ENCODE assay signal across 16 mouse cellular contexts in genomic region chr15:36974614-36975255, GRCm38 (mm10). TPM values are rescaled to one million over a fixed set of nuclear protein-coding genes. Genes with fewer than 3 reads are reported as not detected.
DNase-seq lines count a peak whose midpoint lies in the region; ATAC-seq and TF ChIP-seq lines count a peak whose summit lies in the region.
"Had no signal": no experiment of that assay in that cellular context is flagged by ENCODE, and none has a peak within 500 bp of the region (broad histone marks: within the 10 kb centered on the region; RNA-seq: fewer than 3 reads in every experiment).

No protein-coding gene starts in this region.

- WGBS in embryonic facial prominence, embryonic 14.5 days: 50% methylated on average over 6 of the region's 6 CpGs
- WGBS in embryonic facial prominence, embryonic 10.5 days: 72% methylated on average over 6 of the region's 6 CpGs
- 26% methylated on average over 6 of the region's 6 CpGs for WGBS in liver, embryonic 11.5 days
- WGBS in stomach, embryonic 15.5 days: 44% methylated on average over 6 of the region's 6 CpGs

- TF ChIP-seq CTCF in layer of hippocampus, adult 2 months (conservative IDR thresholded peaks at IDR 0.05): no peak

- DNase-seq in embryonic facial prominence, embryonic 14.5 days (ENCODE audit: low spot score): no peak
- no peak for DNase-seq in embryonic facial prominence, embryonic 10.5 days (ENCODE audit: low spot score)
- DNase-seq in layer of hippocampus, adult 2 months (ENCODE audit: low spot score in 2 of 2): no peak
- no peak for DNase-seq in layer of hippocampus, adult 9-10 months (ENCODE audit: low spot score)
- DNase-seq in liver, embryonic 11.5 days (ENCODE audit: low spot score): no peak
- DNase-seq in frontal cortex, adult 2 months (ENCODE audit: extremely low spot score in 1 of 2, low spot score in 1 of 2): no peak
- no peak for DNase-seq in kidney, postnatal 4 days
- DNase-seq: adrenal gland, postnatal 14 days; cerebellum, adult 9-11 months; gastrocnemius, postnatal 25 days; kidney, adult 9 months; lung, embryonic 14.5 days; thymus, postnatal 14 days had no signal

- H3K36me3 ChIP-seq in embryonic facial prominence, embryonic 14.5 days (ENCODE audit: control insufficient read depth, insufficient read depth, low read length): no peaks in the 10 kb centered on the region
- H3K36me3 ChIP-seq in embryonic facial prominence, embryonic 10.5 days (replicated peaks): no peaks in the 10 kb centered on the region
- H3K36me3 ChIP-seq in liver, embryonic 11.5 days (ENCODE audit: control insufficient read depth, insufficient read depth, low read length): no peaks in the 10 kb centered on the region
- no peaks in the 10 kb centered on the region for H3K36me3 ChIP-seq in stomach, embryonic 15.5 days
- H3K36me3 ChIP-seq: hindbrain, embryonic 15.5 days; midbrain, embryonic 12.5 days had no signal

- H3K4me2 ChIP-seq in embryonic facial prominence, embryonic 14.5 days (ENCODE audit: low read depth, low read length): no peak overlapping the region
- no peak overlapping the region for H3K4me2 ChIP-seq in liver, embryonic 11.5 days
- H3K4me2 ChIP-seq in stomach, embryonic 15.5 days: no peak overlapping the region
- H3K4me2 ChIP-seq: hindbrain, embryonic 15.5 days; lung, embryonic 14.5 days; midbrain, embryonic 12.5 days had no signal

- H3K27me3 ChIP-seq in embryonic facial prominence, embryonic 14.5 days (replicated peaks; ENCODE audit: control insufficient read depth, insufficient read depth, low read length): no peaks in the 10 kb centered on the region
- H3K27me3 ChIP-seq in embryonic facial prominence, embryonic 10.5 days (replicated peaks; ENCODE audit: low read depth, poor library complexity, severe bottlenecking): no peaks in the 10 kb centered on the region
- H3K27me3 ChIP-seq in liver, embryonic 11.5 days (replicated peaks; ENCODE audit: control insufficient read depth, insufficient read depth, low read length): no peaks in the 10 kb centered on the region
- no peaks in the 10 kb centered on the region for H3K27me3 ChIP-seq in stomach, embryonic 15.5 days (replicated peaks)
- H3K27me3 ChIP-seq: hindbrain, embryonic 15.5 days; midbrain, embryonic 12.5 days had no signal

- ATAC-seq in embryonic facial prominence, embryonic 14.5 days (ENCODE audit: low read depth): peak; percentile 33; the same call in 1 of the 2 replicates
- ATAC-seq in liver, embryonic 11.5 days (replicated peaks; ENCODE audit: low FRiP score): peak; percentile 65
- ATAC-seq in stomach, embryonic 15.5 days (ENCODE audit: insufficient read depth, low FRiP score, low read depth): peak; percentile 27; the same call in 1 of the 2 replicates

- no peak overlapping the region for H3K9ac ChIP-seq in embryonic facial prominence, embryonic 14.5 days (ENCODE audit: low read depth, low read length)
- no peak overlapping the region for H3K9ac ChIP-seq in liver, embryonic 11.5 days (ENCODE audit: low read depth, low read length)
- H3K9ac ChIP-seq in stomach, embryonic 15.5 days: no peak overlapping the region
- H3K9ac ChIP-seq: hindbrain, embryonic 15.5 days; lung, embryonic 14.5 days; midbrain, embryonic 12.5 days had no signal

- H3K9me3 ChIP-seq in embryonic facial prominence, embryonic 14.5 days (ENCODE audit: control insufficient read depth, low read length): no peaks in the 10 kb centered on the region
- no peaks in the 10 kb centered on the region for H3K9me3 ChIP-seq in embryonic facial prominence, embryonic 10.5 days
- no peaks in the 10 kb centered on the region for H3K9me3 ChIP-seq in liver, embryonic 11.5 days (ENCODE audit: control insufficient read depth, low read length)
- no peaks in the 10 kb centered on the region for H3K9me3 ChIP-seq in stomach, embryonic 15.5 days
- H3K9me3 ChIP-seq: hindbrain, embryonic 15.5 days; midbrain, embryonic 12.5 days had no signal

- H3K4me3 ChIP-seq in embryonic facial prominence, embryonic 14.5 days (ENCODE audit: low read depth, low read length): no peak overlapping the region
- H3K4me3 ChIP-seq in embryonic facial prominence, embryonic 10.5 days: no peak overlapping the region
- H3K4me3 ChIP-seq in layer of hippocampus, adult 2 months: no peak overlapping the region
- H3K4me3 ChIP-seq in liver, embryonic 11.5 days (ENCODE audit: low read depth, low read length): no peak overlapping the region
- no peak overlapping the region for H3K4me3 ChIP-seq in stomach, embryonic 15.5 days (replicated peaks)
- H3K4me3 ChIP-seq: hindbrain, embryonic 15.5 days; midbrain, embryonic 12.5 days had no signal

- H3K4me1 ChIP-seq in embryonic facial prominence, embryonic 14.5 days (ENCODE audit: control insufficient read depth, insufficient read depth, low read length): no peaks in the 10 kb centered on the region
- H3K4me1 ChIP-seq in embryonic facial prominence, embryonic 10.5 days: peaks cover 12% of the 10 kb centered on the region
- peaks cover 20% of the 10 kb centered on the region for H3K4me1 ChIP-seq in liver, embryonic 11.5 days (replicated peaks; ENCODE audit: control insufficient read depth, insufficient read depth, low read length)
- peaks cover 13% of the 10 kb centered on the region for H3K4me1 ChIP-seq in stomach, embryonic 15.5 days

- no peak overlapping the region for H3K27ac ChIP-seq in embryonic facial prominence, embryonic 14.5 days (replicated peaks; ENCODE audit: low read depth, low read length)
- no peak overlapping the region for H3K27ac ChIP-seq in embryonic facial prominence, embryonic 10.5 days (replicated peaks)
- 0 out of 2 replicates have a peak overlapping the region, but pooled peaks have one; percentile 36 for H3K27ac ChIP-seq in layer of hippocampus, adult 2 months
- H3K27ac ChIP-seq in liver, embryonic 11.5 days (ENCODE audit: low read depth, low read length): no peak overlapping the region
- no peak overlapping the region for H3K27ac ChIP-seq in stomach, embryonic 15.5 days
- H3K27ac ChIP-seq: hindbrain, embryonic 15.5 days; midbrain, embryonic 12.5 days had no signal

RNA-seq across cellular contexts. Expression of gene Zfp706, which starts 32.8 kb away (rescaled TPM):
- polyA plus RNA-seq in embryonic facial prominence, embryonic 14.5 days (2014; fragmentation: Nextera tagmentation; extraction: Ambion mirVana): 379 and 391 TPM in 2 replicates
- 494 and 511 TPM in 2 replicates for polyA plus RNA-seq in embryonic facial prominence, embryonic 10.5 days (2016; fragmentation: Nextera tagmentation; extraction: Ambion mirVana)
- 100 to 1,000 TPM; 275 to 283 TPM for total RNA-seq in layer of hippocampus, adult 2 months (2021)
- 419 and 426 TPM in 2 replicates for polyA plus RNA-seq in liver, embryonic 11.5 days (2014; fragmentation: Nextera tagmentation; extraction: Ambion mirVana)
- 478 and 535 TPM in 2 replicates for polyA plus RNA-seq in stomach, embryonic 15.5 days (2015; fragmentation: Nextera tagmentation; extraction: Ambion mirVana)
- polyA plus RNA-seq in frontal cortex, adult 2 months (2012; rRNA removed): 83.2 and 108 TPM in 2 replicates
